Mouse (Mus musculus) ES-E14 (cell line): ENCODE results near the gene Derl3.

ENCODE experiments used
- CHD2 ChIP-seq: IDR thresholded peaks from 2 replicates; pipeline ENCODE4 v1.6.1; 2014; ENCODE audit warnings: mild to moderate bottlenecking, low read depth, low read length, inconsistent platforms
- MAFK ChIP-seq: IDR thresholded peaks from 2 replicates; pipeline ENCODE4 v1.6.1; 2014; ENCODE audit warnings: mild to moderate bottlenecking, low read depth, low read length, inconsistent platforms; ENCODE audit not compliant: insufficient read depth

GRCm38 (mm10) chr10:75904391-75904790 lies 11.2 kb downstream of the Derl3 start:
- TF ChIP-seq MAFK, result no peak
- TF ChIP-seq CHD2, result no peak
